Mouse (Mus musculus): ENCODE measurements around the gene Slc39a7.
"Not testable (repeated sequence)": the region's sequence is repeated elsewhere in the genome, so short reads cannot be mapped to it uniquely, and the experiment has no call there.

The Slc39a7 gene

DNA sequence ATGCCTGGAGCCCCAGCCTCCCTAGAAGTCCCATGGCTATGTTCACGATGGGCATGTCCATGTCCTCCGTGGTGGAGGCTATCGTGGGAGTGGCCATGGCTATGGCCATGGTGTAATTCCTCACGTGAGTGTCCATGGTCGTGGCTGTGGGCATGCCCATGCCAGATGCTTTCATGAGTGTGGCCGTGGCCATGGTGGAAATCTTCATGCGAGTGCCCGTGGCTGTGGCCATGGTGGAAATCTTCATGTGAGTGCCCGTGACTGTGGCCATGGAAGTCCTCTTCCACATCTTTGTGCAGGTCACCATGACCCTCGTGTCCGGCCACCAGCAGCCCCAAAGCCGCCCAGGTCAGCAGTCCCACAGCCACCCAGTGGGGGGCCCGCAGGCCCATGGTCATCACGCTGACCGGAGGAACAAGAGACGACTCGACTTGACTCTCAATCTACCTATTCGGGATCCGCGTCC, 588 bp downstream of the Slc39a7 start:
- no peak for DNase-seq (ENCODE audit: low read depth, low spot score)

DNA sequence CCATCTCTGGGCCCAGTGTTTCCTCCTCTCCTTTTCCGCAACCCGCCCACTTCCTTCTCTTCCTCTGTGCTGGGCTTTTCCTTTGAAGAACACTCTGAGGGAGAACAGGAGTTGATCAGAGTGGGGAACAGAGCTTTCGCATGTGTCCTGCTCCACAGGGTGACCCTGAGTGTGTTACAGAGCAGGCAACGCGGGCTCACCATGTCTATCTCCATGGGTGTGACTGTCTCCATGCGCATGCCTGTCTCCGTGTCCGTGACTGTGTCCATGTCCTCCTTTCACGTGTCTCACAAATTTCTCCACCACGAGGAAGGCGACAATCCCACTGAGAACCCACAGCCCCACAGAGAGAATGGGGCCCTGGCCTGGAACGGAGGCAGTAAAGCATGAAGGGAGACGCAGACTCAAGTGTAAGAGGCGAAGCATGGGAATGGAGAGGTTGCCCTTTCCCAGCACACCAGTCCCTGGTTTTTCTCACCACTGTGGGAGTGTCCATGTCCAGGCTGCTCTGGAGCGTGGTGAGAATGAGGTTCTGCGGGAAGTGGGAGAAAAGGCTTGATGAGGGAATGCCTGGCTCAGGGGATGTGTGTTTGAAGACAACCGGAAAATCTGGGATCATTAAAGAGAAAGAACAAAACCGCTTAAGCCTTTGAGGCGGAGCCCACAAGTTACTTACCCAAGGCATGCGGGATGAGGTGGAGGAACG, 1.4 kb downstream of the Slc39a7 start:
- DNase-seq (ENCODE audit: low read depth, low spot score), result no peak

DNA sequence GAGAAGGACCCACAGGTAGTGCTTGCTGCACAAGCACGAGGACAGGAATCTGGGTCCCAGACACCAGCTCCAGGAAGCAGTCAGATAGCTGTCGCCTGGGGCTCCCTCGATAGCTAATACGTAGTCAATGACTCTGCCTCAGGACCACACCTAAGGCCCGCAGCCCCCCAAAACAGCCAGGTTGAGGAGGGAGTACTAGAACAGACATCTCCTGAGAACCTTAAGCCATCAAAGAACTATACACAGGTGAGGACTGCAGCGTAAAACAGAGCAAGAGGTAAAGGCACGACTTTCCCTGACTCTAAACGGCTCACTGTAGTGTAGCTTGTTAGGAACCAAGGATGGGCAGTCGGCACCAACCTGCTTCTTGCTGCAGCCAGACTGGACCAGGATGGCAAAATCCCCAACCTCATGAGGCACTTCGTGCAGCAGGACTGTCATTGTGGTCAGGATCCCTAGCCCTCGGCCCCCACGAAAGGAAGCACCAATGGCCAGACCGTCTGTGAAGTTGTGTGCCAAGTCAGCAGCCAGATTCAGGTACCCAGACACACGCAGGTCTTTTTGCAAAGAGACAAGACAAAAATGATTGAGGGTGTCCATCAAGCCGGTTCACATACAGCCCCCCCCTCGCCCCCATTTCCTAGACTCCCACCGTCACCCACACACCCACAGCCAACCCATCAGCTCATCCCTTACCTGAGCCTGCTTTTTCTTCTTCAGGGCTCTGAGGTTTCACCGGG, 2.2 kb downstream of the Slc39a7 start:
- no peak for DNase-seq (ENCODE audit: low read depth, low spot score)

DNA sequence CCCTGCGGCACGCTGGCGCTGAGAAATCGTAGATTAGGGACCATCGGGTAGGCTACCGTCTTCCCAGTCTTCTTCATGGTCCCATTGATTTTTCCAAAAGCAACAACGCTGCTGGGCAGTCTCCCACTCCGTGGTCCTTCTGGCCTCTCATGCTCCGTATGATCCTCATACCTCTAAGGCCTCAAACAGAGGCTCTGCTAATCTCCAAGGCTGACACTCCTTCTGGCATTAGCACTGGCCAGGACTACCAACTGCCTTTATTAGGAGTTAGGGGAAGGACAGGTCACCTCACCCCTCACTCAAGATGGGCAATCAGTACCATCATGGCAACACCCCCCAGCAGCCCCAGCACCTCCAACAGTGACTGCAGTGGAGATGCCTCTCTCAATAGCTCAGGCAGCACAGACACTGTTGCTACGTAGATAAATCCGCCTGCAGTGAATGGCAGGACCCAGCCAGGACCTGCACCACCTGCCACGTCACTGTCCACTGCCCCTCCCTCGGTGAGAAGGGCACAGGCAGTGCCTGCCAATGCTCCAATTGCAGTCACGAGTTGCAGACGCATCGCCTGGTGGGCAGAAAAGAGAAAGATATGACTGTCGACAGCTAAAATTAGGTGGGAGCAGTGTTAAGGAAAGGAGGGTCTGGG, 2.9 kb downstream of the Slc39a7 start:
- DNase-seq (ENCODE audit: low read depth, low spot score), result no peak

DNA sequence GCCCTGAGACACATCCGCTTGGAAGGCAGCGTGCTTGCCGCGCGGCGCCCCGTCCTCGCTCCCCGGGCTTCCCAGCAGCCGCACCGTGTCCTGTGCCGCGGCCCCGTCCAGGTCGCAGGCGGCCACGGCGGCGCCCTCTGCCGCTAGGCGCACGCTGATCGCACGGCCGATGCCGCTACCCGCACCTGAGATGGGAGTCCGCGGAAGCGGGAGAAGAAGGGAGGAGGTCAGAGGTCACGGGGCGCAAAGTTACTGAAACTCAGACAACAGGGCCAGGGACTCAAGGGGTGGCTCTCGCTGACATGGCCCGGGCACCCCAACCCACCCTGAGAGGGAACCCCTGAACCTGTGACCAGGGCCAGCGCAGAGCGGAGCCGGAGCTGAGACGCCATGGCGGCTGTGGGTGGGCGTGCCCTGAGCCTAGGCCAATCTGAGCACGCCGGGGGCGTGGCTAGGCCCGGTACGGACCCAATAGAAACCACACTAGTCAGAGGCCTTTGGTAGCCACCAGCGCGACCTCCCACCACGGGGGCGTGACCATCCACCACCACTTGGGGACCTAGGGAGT, 3.7 kb downstream of the Slc39a7 start, which contains the start of gene H2-Ke6:
TSS of gene H2-Ke6 (minus strand) at position 405 of the 568 bp plus-strand sequence.
- peak; percentile 94 for DNase-seq (ENCODE audit: low read depth, low spot score)

DNA sequence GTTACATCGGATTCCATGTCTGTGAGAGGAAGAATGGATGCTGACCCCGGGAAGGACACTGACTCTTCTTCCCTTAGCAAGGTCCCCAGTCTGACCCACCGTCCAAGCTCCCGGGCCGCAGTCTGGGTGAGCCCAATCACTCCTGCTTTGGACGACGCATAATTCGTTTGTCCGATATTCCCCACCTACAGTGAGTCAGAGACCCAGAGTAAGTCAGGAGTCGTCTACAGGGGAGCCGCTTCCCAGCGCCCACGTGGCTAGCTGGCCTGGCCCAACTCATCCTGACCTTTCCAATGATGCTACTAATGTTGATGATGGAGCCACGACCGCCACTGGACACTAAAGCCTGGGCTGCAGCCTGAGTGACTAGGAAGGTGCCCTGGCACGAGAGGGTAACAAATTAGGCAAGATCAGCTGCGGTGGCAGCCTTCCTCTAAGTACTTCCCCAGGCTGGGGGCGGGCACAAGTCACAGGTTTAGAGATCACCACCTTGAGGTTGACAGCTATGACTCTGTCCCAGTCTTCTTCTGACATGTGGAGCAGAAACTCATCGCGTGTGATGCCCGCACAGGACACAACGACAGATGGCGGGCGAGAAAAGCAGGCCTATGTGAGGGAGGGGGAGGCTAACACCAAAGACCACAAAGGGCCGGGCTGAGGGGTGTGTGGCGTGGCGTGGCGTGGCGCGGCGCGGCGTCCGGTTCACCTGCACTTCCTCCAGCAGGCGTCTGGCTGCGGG, 4.4 kb downstream of the Slc39a7 start:
- no peak for DNase-seq (ENCODE audit: low read depth, low spot score)

DNA sequence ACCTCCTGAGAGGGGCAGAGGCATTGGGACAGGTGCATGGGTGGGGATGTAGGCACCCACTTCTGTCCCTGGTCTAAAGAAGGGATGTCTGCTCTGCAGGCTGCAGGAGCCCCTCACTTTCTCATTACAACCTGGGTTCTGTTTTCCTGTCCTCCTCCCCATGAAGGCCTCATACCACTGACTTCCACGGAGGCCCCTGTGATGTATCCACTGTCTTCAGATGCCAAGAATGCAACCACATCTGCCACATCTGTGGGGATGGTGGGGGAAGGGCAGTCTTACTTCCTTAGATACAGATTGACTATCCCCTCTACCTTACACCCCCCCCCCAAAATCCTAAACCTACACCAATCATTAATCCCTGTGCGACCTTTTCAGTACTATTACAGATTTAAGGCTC, 5.3 kb downstream of the Slc39a7 start:
- DNase-seq (ENCODE audit: low read depth, low spot score), result no peak

DNA sequence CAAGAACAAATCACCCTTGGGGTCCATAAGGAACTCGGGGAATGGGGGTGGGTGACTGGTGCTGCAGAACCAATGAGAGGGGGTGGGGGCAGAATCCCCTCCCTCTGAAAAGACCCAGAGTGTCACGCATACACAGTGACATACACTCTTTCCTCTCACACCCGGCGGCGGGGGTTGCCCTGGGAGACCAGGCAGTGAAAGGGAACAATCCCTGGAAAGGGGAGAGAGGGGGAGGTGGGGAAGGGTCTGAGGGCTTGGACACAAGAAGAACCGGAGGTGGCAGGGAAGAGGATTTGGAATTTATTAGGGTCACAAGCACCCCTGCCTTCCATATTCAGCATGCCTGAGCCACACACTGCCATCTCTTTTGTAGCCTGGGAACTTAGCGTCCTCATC, 5.7 kb downstream of the Slc39a7 start:
- no peak for DNase-seq (ENCODE audit: low read depth, low spot score)

DNA sequence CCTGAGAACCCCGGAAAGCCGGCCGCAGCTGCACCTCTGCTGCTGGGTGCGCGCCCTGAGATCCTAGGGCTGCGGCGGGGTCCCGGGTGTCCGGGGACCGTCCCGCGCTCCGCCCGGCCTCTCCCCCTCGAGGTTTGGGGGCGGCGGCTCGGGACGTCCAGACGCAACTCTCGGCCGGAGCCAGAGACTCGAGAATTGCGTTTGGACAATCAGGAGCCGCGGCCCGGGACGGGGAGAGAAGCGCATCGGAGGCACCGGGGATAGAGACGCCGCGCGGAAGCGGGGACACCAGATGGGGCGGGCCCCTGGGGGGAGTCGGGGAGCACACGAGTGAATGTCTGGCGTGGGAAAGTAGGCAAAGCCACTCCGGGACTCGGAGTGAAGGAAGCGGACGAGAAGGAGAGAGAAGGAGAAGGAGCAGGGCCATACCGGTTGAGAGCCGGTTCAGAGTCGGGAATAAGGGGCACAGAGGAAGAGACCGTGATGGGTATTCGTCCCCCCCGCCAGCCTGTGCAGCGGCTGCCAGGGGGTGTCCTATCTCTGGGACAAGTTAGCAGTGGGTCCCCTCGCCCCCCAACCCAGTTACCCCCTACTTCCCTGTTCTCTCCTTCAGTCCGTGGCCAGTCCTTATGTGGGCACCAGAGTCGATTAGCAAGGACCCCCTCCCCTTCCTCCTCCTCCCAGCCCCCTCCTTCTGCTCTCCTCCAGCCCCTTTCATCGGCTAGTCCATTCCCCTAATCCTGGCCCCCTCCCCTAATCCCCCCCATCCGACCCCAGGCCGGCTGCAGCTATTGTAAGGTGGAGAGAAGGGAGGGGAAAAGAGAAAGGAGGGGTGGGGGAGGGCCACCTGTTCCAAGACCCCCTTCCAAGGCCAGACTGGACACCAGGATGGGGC, 6.4 kb downstream of the Slc39a7 start:
- no peak for DNase-seq (ENCODE audit: low read depth, low spot score)

DNA sequence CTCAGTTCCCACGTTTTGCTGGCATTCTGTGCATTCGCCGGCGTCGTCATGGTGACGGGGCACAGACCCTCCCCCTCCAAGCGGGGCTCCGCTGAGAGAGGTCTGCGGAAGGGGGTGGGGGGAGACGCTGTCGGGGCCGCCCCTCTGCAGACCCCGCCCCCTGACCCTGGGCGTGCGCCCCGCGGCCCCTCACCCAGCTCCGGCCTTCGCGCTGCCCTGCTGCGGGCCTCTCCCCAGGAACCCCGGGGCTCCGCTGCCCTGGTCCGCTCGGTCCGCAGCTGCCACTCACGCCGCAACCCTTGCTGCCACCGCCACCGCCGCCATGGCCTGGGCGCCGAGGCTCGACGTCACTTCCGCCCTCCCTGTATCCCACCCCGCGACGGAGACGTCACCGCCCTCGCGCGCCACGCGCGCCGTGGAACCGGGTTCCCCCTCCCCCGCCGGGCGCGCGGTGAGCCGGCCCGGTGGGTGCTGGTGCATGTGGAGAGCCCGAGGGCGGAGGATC, 7.1 kb downstream of the Slc39a7 start, which contains the start of gene Ring1:
TSS of gene Ring1 (minus strand) at position 364 of the 505 bp plus-strand sequence.
- peak; percentile 87 for DNase-seq (ENCODE audit: low read depth, low spot score)

DNA sequence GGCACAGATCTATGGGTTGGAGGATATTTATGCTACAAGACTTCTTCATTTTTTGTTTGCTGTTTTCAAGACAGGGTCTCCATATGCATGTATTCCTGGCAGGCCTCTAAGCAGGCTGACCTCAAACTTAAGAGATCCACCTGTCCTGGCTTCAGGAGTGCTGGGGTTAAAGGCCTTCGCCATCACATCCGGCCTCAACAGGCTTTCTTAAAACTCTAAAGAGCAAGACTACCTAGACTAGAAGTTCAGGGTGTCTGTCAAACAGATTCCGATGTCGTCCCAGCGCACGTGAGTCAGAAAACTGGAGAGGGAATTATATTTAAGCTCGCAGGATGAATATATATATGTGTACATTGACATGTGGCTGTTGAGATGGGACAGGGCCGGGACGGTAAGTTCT, 7.8 kb downstream of the Slc39a7 start:
- DNase-seq (ENCODE audit: low read depth, low spot score), result no peak

DNA sequence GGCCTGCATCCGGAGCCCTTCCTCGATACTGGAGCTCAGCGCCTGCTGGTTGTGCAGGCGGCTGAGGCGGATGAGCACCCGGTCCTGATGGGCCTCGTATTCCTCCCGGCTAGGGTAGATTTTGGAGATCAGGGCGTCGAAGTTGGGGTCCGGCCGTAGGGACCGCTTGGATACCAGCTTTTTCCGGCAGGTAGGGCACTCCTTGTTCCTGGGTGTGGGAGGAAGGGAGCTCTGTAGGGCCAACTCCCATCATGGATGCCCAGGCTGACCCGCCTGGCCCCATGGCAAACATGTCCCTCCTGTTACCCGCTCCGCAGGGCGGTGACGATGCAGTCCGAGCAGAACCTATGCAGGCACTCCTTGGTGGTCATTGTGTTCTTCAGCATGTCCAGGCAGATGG, 8.5 kb downstream of the Slc39a7 start:
- DNase-seq (ENCODE audit: low read depth, low spot score), result no peak

DNA sequence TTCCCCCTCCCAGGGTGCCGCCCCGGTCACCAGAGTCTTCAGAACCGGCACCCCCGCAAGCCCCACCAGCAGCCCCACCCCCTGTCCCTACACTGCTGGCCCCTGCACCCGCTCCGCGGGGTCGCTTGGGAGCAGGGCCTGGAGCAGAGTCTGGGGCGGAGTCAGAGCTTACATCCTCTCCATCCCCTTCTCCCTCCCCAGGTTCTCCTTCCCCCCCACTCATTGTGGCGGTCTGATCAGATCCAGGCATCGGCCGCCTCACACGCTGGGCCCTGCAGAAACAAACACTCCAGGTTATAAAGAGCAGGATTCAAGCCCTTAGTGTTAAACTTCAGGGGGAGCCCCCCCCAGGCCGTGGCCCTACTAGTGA, 9.1 kb downstream of the Slc39a7 start:
- DNase-seq (ENCODE audit: low read depth, low spot score), result no peak

DNA sequence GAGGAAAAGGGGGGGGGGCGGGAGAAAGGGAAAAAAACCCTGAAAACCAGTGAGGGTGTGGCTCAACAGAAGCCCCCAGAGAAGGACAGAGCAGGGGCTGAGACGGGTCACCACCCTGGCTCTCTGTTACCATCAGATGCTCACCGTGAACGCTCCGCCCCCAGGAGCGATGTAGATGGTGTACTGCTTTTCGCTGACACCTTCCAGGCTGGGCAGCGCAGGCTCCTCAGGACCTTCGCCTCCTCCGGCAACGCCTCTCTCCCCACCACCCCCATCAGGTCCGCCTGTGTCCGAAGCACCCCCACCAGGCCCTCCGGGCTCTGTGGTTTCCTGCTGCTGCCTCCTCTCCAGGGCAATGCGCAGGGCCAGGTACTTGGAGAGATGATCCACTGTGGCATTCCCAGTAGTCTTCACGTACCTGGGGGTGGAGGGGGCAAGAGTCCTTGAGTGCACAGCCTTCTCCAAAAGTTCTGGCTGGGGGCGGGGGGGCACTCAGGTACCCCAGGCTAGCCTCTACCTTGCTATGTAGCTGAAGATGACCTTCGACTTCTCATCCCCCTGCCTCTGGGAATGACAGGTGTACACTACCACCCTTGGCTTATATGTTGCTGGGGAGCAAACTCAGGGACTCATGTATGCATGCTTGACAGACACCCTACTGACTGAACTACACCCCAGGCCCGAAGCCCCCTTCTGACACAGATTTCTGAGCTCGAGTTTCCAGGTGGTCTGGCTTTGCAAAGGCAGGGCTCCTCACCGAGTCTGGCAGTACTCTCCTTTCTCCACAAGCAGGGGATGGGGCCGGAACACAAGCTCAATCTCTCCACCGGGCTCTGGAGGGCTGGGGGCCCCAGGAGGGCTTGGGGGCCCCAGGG, 9.7 kb downstream of the Slc39a7 start:
- no peak for DNase-seq (ENCODE audit: low read depth, low spot score)

DNA sequence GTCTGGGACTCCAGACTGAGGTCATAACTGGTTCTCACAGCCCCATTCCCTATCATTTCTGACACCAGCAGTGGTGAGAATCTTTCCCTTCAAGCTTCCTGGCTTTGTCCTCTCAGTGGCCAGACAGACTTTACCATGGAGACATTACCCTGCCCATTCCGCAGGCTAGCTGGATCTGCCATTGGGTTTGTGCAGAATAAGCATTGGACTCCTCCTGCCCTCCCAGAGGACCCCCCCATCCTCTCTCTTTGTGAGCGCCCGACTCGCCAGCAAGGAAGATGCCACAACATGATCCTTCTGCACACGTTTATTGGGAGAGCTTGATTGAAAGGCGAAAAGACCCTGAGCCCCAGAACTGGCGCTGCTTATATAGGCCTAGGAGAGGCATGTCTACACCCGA, 18.0 kb downstream of the Slc39a7 start:
- no peak for DNase-seq (ENCODE audit: low read depth, low spot score)

DNA sequence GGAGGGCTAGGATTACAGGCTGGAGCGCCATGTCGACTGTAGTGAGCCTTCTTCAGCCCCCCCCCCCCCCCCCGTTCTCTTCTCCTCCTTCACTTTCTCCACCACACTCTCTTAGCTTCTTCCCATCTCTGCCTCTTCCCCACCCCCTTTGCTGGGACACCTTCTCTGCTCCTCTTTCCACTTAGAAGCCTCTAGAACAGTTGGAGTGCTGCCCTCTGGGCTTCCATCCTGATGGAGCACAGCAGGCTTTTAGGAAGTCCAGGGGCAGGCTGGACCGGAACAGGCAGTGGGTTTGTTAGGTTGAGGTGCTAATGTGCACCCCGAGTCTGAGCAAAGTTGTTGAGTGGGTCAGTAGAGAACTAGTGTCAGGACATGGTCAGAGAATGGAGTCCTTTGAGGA, 21.3 kb downstream of the Slc39a7 start:
- no peak for DNase-seq (ENCODE audit: low read depth, low spot score)

DNA sequence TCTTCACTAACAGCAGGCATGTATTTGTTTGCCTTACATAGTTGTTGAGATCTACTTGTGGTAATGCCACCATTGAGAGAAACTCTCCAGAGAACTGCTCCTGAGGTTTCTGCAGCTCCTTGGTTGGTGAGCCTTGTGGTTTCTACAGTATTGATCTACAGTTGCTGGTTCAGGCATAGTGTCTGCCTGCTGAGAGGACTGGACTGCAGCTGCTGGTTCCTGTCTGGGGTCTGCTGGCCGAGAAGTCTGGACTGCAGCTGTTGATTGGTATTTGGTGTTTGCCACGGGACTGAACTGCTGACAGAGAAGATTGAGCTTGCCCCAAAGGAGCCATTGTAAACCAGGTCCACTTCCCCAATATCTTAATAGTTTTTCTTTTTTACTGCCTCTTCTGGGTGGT, 24.9 kb downstream of the Slc39a7 start:
- no peak for DNase-seq (ENCODE audit: low read depth, low spot score)

DNA sequence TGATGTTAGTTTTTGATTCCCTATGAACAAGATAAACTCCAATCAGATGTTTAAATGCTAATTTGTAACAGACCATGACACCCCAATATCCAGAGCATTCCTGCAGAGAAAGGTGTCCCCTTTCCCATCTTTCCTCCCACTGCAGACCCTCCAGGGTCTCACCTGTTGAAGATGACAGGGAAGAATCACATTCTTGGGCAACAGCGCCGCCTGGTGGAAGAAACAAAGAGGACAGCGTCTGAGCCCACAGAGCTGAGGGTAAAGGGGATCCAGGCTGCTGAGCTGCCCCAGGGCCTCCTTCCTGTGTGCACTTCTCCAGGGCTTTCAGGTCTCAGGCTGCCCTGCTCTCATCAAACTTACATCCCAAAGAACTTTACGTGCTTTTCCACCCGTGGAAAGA, 28.1 kb downstream of the Slc39a7 start:
- no peak for DNase-seq (ENCODE audit: low read depth, low spot score)

DNA sequence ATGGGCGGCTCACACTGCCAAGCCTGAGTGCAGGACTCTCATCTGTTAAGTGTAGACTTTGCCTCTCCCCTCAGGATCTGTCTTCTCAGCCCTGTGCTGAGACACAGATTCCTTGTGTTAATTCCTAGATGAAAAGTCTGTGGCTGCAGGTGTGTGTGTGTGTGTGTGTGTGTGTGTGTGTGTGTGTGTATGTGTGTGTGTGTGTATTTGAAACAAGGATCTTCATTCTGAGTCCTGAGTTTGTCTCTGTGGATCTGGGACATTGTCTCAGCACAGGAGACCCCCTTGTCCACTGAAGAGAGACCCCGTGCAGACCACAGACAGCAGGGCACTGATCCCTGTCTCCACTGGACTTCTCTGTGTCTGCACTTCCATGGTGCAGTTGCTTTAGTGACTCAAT, 30.7 kb downstream of the Slc39a7 start:
- DNase-seq (ENCODE audit: low read depth, low spot score), result not testable (repeated sequence)

Measured in forelimb bud, embryonic 11.5 days (tissue).